Mouse (Mus musculus) urinary bladder, postnatal 25 days (tissue): ENCODE measurements around the gene Ntm.

Source experiments
- DNase-seq: peaks from one replicate; pipeline ENCODE4 v3.0.0; 2022; ENCODE audit warnings: low spot score

The Ntm gene

GRCm38 (mm10) chr9:29317623-29318022 is 645.3 kb downstream of the Ntm start:
- DNase-seq = no peak

- DNase-seq = no peak
Observed at GRCm38 (mm10) chr9:29315842-29316241, 647.1 kb downstream of the Ntm start.

GRCm38 (mm10) chr9:29306961-29307360 is 656.0 kb downstream of the Ntm start:
- DNase-seq = no peak

- no peak for DNase-seq
Observed at GRCm38 (mm10) chr9:29298340-29298739, 664.6 kb downstream of the Ntm start.

GRCm38 (mm10) chr9:29296752-29297151 is 666.2 kb downstream of the Ntm start:
- no peak for DNase-seq

- DNase-seq = no peak
Observed at GRCm38 (mm10) chr9:29288003-29288704, 674.8 kb downstream of the Ntm start.

GRCm38 (mm10) chr9:29285144-29285543 is 677.8 kb downstream of the Ntm start:
- DNase-seq = no peak

GRCm38 (mm10) chr9:29272861-29273260 is 690.1 kb downstream of the Ntm start:
- no peak for DNase-seq

GRCm38 (mm10) chr9:29269988-29270387 is 693.0 kb downstream of the Ntm start:
- DNase-seq = no peak

GRCm38 (mm10) chr9:29269277-29269646 is 693.7 kb downstream of the Ntm start:
- DNase-seq = no peak

GRCm38 (mm10) chr9:29268583-29269276 is 694.2 kb downstream of the Ntm start:
- no peak for DNase-seq

GRCm38 (mm10) chr9:29267663-29268062 is 695.3 kb downstream of the Ntm start:
- no peak for DNase-seq

- DNase-seq = no peak
Observed at GRCm38 (mm10) chr9:29265177-29265576, 697.8 kb downstream of the Ntm start.

GRCm38 (mm10) chr9:29262836-29263235 is 700.1 kb downstream of the Ntm start:
- DNase-seq = no peak

- DNase-seq = no peak
Observed at GRCm38 (mm10) chr9:29252866-29253265, 710.1 kb downstream of the Ntm start.

GRCm38 (mm10) chr9:29250813-29251212 is 712.1 kb downstream of the Ntm start:
- DNase-seq = no peak

GRCm38 (mm10) chr9:29247812-29248211 is 715.1 kb downstream of the Ntm start:
- no peak for DNase-seq

- no peak for DNase-seq
Observed at GRCm38 (mm10) chr9:29244006-29244405, 718.9 kb downstream of the Ntm start.

- no peak for DNase-seq
Observed at GRCm38 (mm10) chr9:29242497-29243422, 720.2 kb downstream of the Ntm start.

GRCm38 (mm10) chr9:29240797-29241196 is 722.1 kb downstream of the Ntm start:
- no peak for DNase-seq

GRCm38 (mm10) chr9:29238973-29239372 is 724.0 kb downstream of the Ntm start:
- DNase-seq = no peak

GRCm38 (mm10) chr9:29236752-29237151 is 726.2 kb downstream of the Ntm start:
- no peak for DNase-seq

- DNase-seq = no peak
Observed at GRCm38 (mm10) chr9:29227747-29228146, 735.2 kb downstream of the Ntm start.
